ENCODE assay signal across 8 mouse cellular contexts in genomic region chrX:7187455-7188310, GRCm38 (mm10).
A peak's percentile ranks its signal among the peaks of the same experiment; 100 is the strongest.
DNase-seq lines count a peak whose midpoint lies in the region; ATAC-seq and TF ChIP-seq lines count a peak whose summit lies in the region.

No protein-coding gene starts in this region.

- no peaks in the 10 kb centered on the region for H3K4me1 ChIP-seq in heart, embryonic 11.5 days (ENCODE audit: control insufficient read depth, insufficient read depth, low read length)
- no peaks in the 10 kb centered on the region for H3K4me1 ChIP-seq in ES-Bruce4 (ENCODE audit: control insufficient read depth, insufficient read depth, low read length)
- H3K4me1 ChIP-seq in embryonic facial prominence, embryonic 11.5 days (ENCODE audit: control insufficient read depth, insufficient read depth, low read length) = no peaks in the 10 kb centered on the region
- no peaks in the 10 kb centered on the region for H3K4me1 ChIP-seq in intestine, postnatal 0 days (replicated peaks; ENCODE audit: control insufficient read depth, insufficient read depth, low read length)
- peaks cover 14% of the 10 kb centered on the region; the same call in 1 of the 2 replicates for H3K4me1 ChIP-seq in midbrain, embryonic 10.5 days

- WGBS in heart, embryonic 11.5 days (ENCODE audit: insufficient replicate concordance) = 20% methylated on average over 10 of the region's 10 CpGs
- 33% methylated on average over 10 of the region's 10 CpGs for WGBS in embryonic facial prominence, embryonic 11.5 days
- 35% methylated on average over 10 of the region's 10 CpGs for WGBS in intestine, postnatal 0 days
- WGBS in midbrain, embryonic 10.5 days = 35% methylated on average over 10 of the region's 10 CpGs

- no peaks in the 10 kb centered on the region for H3K9me3 ChIP-seq in heart, embryonic 11.5 days (replicated peaks; ENCODE audit: control insufficient read depth, low read length)
- no peaks in the 10 kb centered on the region for H3K9me3 ChIP-seq in ES-Bruce4 (replicated peaks; ENCODE audit: control insufficient read depth, insufficient read depth, low read length, poor library complexity, severe bottlenecking)
- no peaks in the 10 kb centered on the region for H3K9me3 ChIP-seq in embryonic facial prominence, embryonic 11.5 days (replicated peaks; ENCODE audit: control insufficient read depth, low read length)
- no peaks in the 10 kb centered on the region for H3K9me3 ChIP-seq in intestine, postnatal 0 days (ENCODE audit: control insufficient read depth)
- H3K9me3 ChIP-seq in midbrain, embryonic 10.5 days (replicated peaks) = no peaks in the 10 kb centered on the region

- peak overlapping the region; percentile 42 for H3K4me3 ChIP-seq in heart, embryonic 11.5 days (ENCODE audit: low read depth, low read length)
- H3K4me3 ChIP-seq in ES-Bruce4 (ENCODE audit: low read depth, low read length) = peak overlapping the region; percentile 78
- peak overlapping the region; percentile 31 for H3K4me3 ChIP-seq in embryonic facial prominence, embryonic 11.5 days (ENCODE audit: low read depth, low read length)
- H3K4me3 ChIP-seq in intestine, postnatal 0 days (ENCODE audit: low read depth, low read length) = peak overlapping the region; percentile 37
- H3K4me3 ChIP-seq in midbrain, embryonic 10.5 days = peak overlapping the region; percentile 54

- H3K36me3 ChIP-seq in heart, embryonic 11.5 days (ENCODE audit: control insufficient read depth, insufficient read depth, low read length) = no peaks in the 10 kb centered on the region
- H3K36me3 ChIP-seq in ES-Bruce4 (ENCODE audit: control insufficient read depth, insufficient read depth, low read length, poor library complexity, severe bottlenecking) = no peaks in the 10 kb centered on the region
- H3K36me3 ChIP-seq in embryonic facial prominence, embryonic 11.5 days (replicated peaks; ENCODE audit: control insufficient read depth, insufficient read depth, low read depth, low read length) = no peaks in the 10 kb centered on the region
- peaks cover 6% of the 10 kb centered on the region; the same call in 1 of the 2 replicates for H3K36me3 ChIP-seq in intestine, postnatal 0 days (ENCODE audit: control insufficient read depth, insufficient read depth)
- H3K36me3 ChIP-seq in midbrain, embryonic 10.5 days = peaks cover 27% of the 10 kb centered on the region

- peak overlapping the region; percentile 63 for H3K4me2 ChIP-seq in heart, embryonic 11.5 days
- H3K4me2 ChIP-seq in embryonic facial prominence, embryonic 11.5 days (ENCODE audit: low read depth, low read length) = peak overlapping the region; percentile 45
- H3K4me2 ChIP-seq in intestine, postnatal 0 days (replicated peaks; ENCODE audit: low read depth) = peak overlapping the region; percentile 62

- TF ChIP-seq POLR2A in ES-Bruce4 (IDR thresholded peaks at IDR 0.05; ENCODE audit: insufficient read depth, low read length) = no peak

- H3K27me3 ChIP-seq in heart, embryonic 11.5 days (ENCODE audit: control insufficient read depth, insufficient read depth, low read length) = no peaks in the 10 kb centered on the region
- H3K27me3 ChIP-seq in ES-Bruce4 (ENCODE audit: control insufficient read depth, insufficient read depth, low read length, poor library complexity, severe bottlenecking) = no peaks in the 10 kb centered on the region
- no peaks in the 10 kb centered on the region for H3K27me3 ChIP-seq in embryonic facial prominence, embryonic 11.5 days (ENCODE audit: control insufficient read depth, insufficient read depth, low read length)
- H3K27me3 ChIP-seq in intestine, postnatal 0 days (replicated peaks; ENCODE audit: control insufficient read depth, insufficient read depth, low read length) = no peaks in the 10 kb centered on the region
- no peaks in the 10 kb centered on the region for H3K27me3 ChIP-seq in midbrain, embryonic 10.5 days (ENCODE audit: low read depth, poor library complexity, severe bottlenecking)

- no peak for TF ChIP-seq EP300 in ES-Bruce4 (IDR thresholded peaks at IDR 0.05; ENCODE audit: insufficient read depth, low read depth, low read length)

- H3K27ac ChIP-seq in heart, embryonic 11.5 days (ENCODE audit: low read depth, low read length) = peak overlapping the region; percentile 84
- peak overlapping the region; percentile 87; the same call in 1 of the 2 replicates for H3K27ac ChIP-seq in ES-Bruce4 (ENCODE audit: insufficient read depth, low read length)
- H3K27ac ChIP-seq in embryonic facial prominence, embryonic 11.5 days (replicated peaks; ENCODE audit: low read depth, low read length) = peak overlapping the region; percentile 76
- H3K27ac ChIP-seq in intestine, postnatal 0 days (ENCODE audit: low read depth, low read length) = peak overlapping the region; percentile 82
- peak overlapping the region; percentile 84 for H3K27ac ChIP-seq in midbrain, embryonic 10.5 days (replicated peaks)

- 0 out of 2 replicates have a peak, but pooled peaks have one; percentile 31 for ATAC-seq in heart, embryonic 11.5 days (replicated peaks; ENCODE audit: insufficient number of reproducible peaks, low FRiP score, low TSS enrichment)
- ATAC-seq in embryonic facial prominence, embryonic 11.5 days (replicated peaks; ENCODE audit: insufficient number of reproducible peaks, low FRiP score, low TSS enrichment, low read depth) = peak; percentile 39; the same call in 1 of the 2 replicates
- peak; percentile 92 for ATAC-seq in intestine, postnatal 0 days

- DNase-seq in heart, adult 8-10 months (ENCODE audit: low spot score) = no peak
- peak; percentile 6 for DNase-seq in embryonic facial prominence, embryonic 11.5 days (ENCODE audit: low spot score)
- DNase-seq in midbrain, embryonic 10.5 days (ENCODE audit: low spot score) = peak; percentile 13
- no peak for DNase-seq in spleen, adult 12 weeks (ENCODE audit: low spot score)
- DNase-seq in ovary, adult 18-20 months (ENCODE audit: low spot score) = no peak

- TF ChIP-seq CTCF in ES-Bruce4 (IDR thresholded peaks at IDR 0.05; ENCODE audit: low read depth, low read length) = no peak
- no peak for TF ChIP-seq CTCF in intestine, postnatal 0 days (IDR thresholded peaks at IDR 0.05; ENCODE audit: low read depth)

- peak overlapping the region; percentile 49; the same call in 1 of the 2 replicates for H3K9ac ChIP-seq in heart, embryonic 11.5 days (ENCODE audit: low read depth, low read length)
- H3K9ac ChIP-seq in ES-Bruce4 (ENCODE audit: low read depth, poor library complexity, severe bottlenecking) = peak overlapping the region; percentile 72
- peak overlapping the region; percentile 47 for H3K9ac ChIP-seq in embryonic facial prominence, embryonic 11.5 days (replicated peaks; ENCODE audit: low read length)
- H3K9ac ChIP-seq in intestine, postnatal 0 days (ENCODE audit: low read depth, low read length) = peak overlapping the region; percentile 48

Comparison
In these comparisons a context has a peak if more than half of its experiments do, and no peak if none do; other contexts are left out.
1. ATAC-seq: peak in every context shown above with its lines; median percentile 92 in intestine, postnatal 0 days; 39 in embryonic facial prominence, embryonic 11.5 days; 31 in heart, embryonic 11.5 days.
2. DNase-seq: peak in embryonic facial prominence, embryonic 11.5 days (single experiment) and midbrain, embryonic 10.5 days (single experiment); none in heart, adult 8-10 months (single experiment), spleen, adult 12 weeks (single experiment) and ovary, adult 18-20 months (single experiment).
3. Peak in every context shown above with its lines, with median percentiles within 50 percentile points of each other: H3K27ac ChIP-seq, H3K4me2 ChIP-seq, H3K4me3 ChIP-seq and H3K9ac ChIP-seq.